ENCODE assay signal across 8 mouse cellular contexts in the genomic region with DNA sequence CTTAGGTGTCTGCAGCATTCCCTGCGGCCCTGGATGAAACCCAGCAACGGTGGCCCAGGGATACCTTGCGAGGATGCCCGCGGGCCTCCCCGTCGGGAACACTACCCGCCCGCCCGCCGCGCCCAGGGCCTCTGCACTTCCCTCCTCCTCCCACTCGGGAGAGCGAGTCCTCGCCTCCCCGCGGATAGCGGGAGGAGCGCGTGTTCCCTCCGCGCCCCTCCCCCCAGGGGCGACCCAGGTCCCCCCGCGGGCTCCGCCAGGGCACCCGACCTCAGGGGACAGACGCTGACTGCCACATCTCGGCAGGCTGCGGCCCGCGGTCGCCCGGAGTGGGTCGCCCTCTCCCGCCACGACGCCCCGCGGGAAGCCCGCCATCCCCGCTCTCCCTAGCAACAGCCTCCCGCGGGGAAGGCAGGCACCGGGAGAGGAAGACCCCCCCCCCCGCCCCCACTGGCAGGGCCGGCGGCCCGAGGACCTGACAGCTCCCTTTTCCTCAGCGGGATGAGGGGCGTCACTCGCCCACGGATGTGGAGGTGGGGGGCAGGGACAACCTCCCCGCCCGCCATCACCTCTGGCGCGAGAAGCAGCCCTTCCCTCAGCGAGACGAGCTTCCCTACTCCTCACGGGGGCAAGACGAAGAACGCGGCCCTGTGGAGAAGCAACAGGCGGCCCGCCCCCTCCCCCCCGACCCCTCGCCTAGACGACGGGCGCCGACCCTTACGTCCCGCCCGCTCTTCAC. TPM values are rescaled to one million over a fixed set of nuclear protein-coding genes. Genes with fewer than 3 reads are reported as not detected.
DNase-seq lines count a peak whose midpoint lies in the region; ATAC-seq and TF ChIP-seq lines count a peak whose summit lies in the region.

No protein-coding gene starts in this region.

- no peaks in the 10 kb centered on the region for H3K9me3 ChIP-seq in forebrain, embryonic 16.5 days (ENCODE audit: control insufficient read depth, low read length)
- H3K9me3 ChIP-seq in hindbrain, embryonic 15.5 days: no peaks in the 10 kb centered on the region
- no peaks in the 10 kb centered on the region for H3K9me3 ChIP-seq in midbrain, embryonic 10.5 days (replicated peaks)

- peak; percentile 29 for ATAC-seq in Patski
- ATAC-seq in forebrain, embryonic 16.5 days: peak; percentile 71
- peak; percentile 32 for ATAC-seq in hindbrain, embryonic 15.5 days (ENCODE audit: low FRiP score, low read depth)
- no peak; the same call in 1 of the 2 replicates for ATAC-seq in megakaryocyte-erythroid progenitor cell, adult 5-6 weeks (replicated peaks; ENCODE audit: low FRiP score, low TSS enrichment, poor library complexity, severe bottlenecking)

- CTCF ChIA-PET in Patski (lab: Charles Lee): no interaction called here

- H3K4me2 ChIP-seq in forebrain, embryonic 16.5 days (ENCODE audit: low read length): peak overlapping the region; percentile 68
- H3K4me2 ChIP-seq in hindbrain, embryonic 15.5 days: peak overlapping the region; percentile 77

- POLR2A ChIA-PET in Patski (lab: Charles Lee): interaction anchor here (0.6 to 0.7 kb wide), 4 partner anchors 12 to 271 kb away, joined by 3 to 4 read pairs (median 3); no protein-coding TSS in a partner anchor

- peaks cover 24% of the 10 kb centered on the region for H3K4me1 ChIP-seq in forebrain, embryonic 16.5 days (replicated peaks; ENCODE audit: control insufficient read depth, insufficient read depth, low read length)
- peaks cover 31% of the 10 kb centered on the region for H3K4me1 ChIP-seq in hindbrain, embryonic 15.5 days (replicated peaks)
- H3K4me1 ChIP-seq in midbrain, embryonic 10.5 days: peaks cover 36% of the 10 kb centered on the region
- H3K4me1 ChIP-seq in small intestine, adult 2 months (ENCODE audit: control insufficient read depth, insufficient read depth, insufficient read length, low read length): peaks cover 5% of the 10 kb centered on the region

- H3K27me3 ChIP-seq in Patski: no peaks in the 10 kb centered on the region
- H3K27me3 ChIP-seq in forebrain, embryonic 16.5 days (replicated peaks; ENCODE audit: control insufficient read depth, insufficient read depth, low read length): no peaks in the 10 kb centered on the region
- H3K27me3 ChIP-seq in hindbrain, embryonic 15.5 days: no peaks in the 10 kb centered on the region
- no peaks in the 10 kb centered on the region for H3K27me3 ChIP-seq in midbrain, embryonic 10.5 days (ENCODE audit: low read depth, poor library complexity, severe bottlenecking)
- no peaks in the 10 kb centered on the region for H3K27me3 ChIP-seq in small intestine, adult 2 months (ENCODE audit: control insufficient read depth, insufficient read depth, low read length)

- H3K9ac ChIP-seq in forebrain, embryonic 16.5 days (replicated peaks; ENCODE audit: low read depth, low read length): peak overlapping the region; percentile 72
- H3K9ac ChIP-seq in hindbrain, embryonic 15.5 days: peak overlapping the region; percentile 76

- WGBS in forebrain, embryonic 16.5 days: under 1% methylated on average over 52 of the region's 74 CpGs
- WGBS in hindbrain, embryonic 15.5 days: under 1% methylated on average over 38 of the region's 74 CpGs
- WGBS in midbrain, embryonic 10.5 days: under 1% methylated on average over 73 of the region's 74 CpGs
- under 1% methylated on average over 71 of the region's 74 CpGs for WGBS in small intestine, adult 2 months

- peak overlapping the region; percentile 68 for H3K4me3 ChIP-seq in forebrain, embryonic 16.5 days (replicated peaks; ENCODE audit: low read length)
- H3K4me3 ChIP-seq in hindbrain, embryonic 15.5 days: peak overlapping the region; percentile 74
- peak overlapping the region; percentile 97 for H3K4me3 ChIP-seq in midbrain, embryonic 10.5 days
- peak overlapping the region; percentile 79 for H3K4me3 ChIP-seq in small intestine, adult 2 months (ENCODE audit: low read depth, low read length)

- H3K27ac ChIP-seq in forebrain, embryonic 16.5 days (ENCODE audit: low read length): peak overlapping the region; percentile 88
- H3K27ac ChIP-seq in hindbrain, embryonic 15.5 days (replicated peaks): peak overlapping the region; percentile 90
- H3K27ac ChIP-seq in midbrain, embryonic 10.5 days (replicated peaks): peak overlapping the region; percentile 97
- no peak overlapping the region for H3K27ac ChIP-seq in small intestine, adult 2 months (ENCODE audit: insufficient read depth, low read depth, low read length)

- no peaks in the 10 kb centered on the region for H3K36me3 ChIP-seq in forebrain, embryonic 16.5 days (ENCODE audit: control insufficient read depth, insufficient read depth)
- H3K36me3 ChIP-seq in hindbrain, embryonic 15.5 days: no peaks in the 10 kb centered on the region
- peaks cover 20% of the 10 kb centered on the region for H3K36me3 ChIP-seq in midbrain, embryonic 10.5 days
- no peaks in the 10 kb centered on the region for H3K36me3 ChIP-seq in small intestine, adult 2 months (ENCODE audit: control insufficient read depth, insufficient read depth, low read length)

- in situ Hi-C loops in Patski (cut with MboI; ENCODE audit: low pct_unique_long_range_greater_than_20kb): no loop called here

- DNase-seq in Patski (ENCODE audit: low read depth, low spot score): no peak
- peak; percentile 13 for DNase-seq in c-Kit-positive CD71-negative TER-119-negative erythroid progenitor cells, embryonic 14.5 days (ENCODE audit: low read depth)
- DNase-seq in left cerebral cortex, postnatal 14 days (ENCODE audit: low spot score in 2 of 2): peak; percentile 53
- DNase-seq in midbrain, embryonic 10.5 days (ENCODE audit: low spot score): no peak

- intact Hi-C loops in left cerebral cortex, postnatal 14 days (cut with DNase I): loop anchor here (10.0 kb wide), 1 partner anchor 54 kb away; the partner anchor contains the start of gene Fndc5

- no peak for TF ChIP-seq CTCF in Patski (IDR thresholded peaks at IDR 0.05)
- no peak for TF ChIP-seq CTCF in small intestine, adult 2 months (IDR thresholded peaks at IDR 0.05; ENCODE audit: extremely low read depth, insufficient read length, insufficient replicate concordance, low read depth, low read length)

- TF ChIP-seq POLR2A in small intestine, adult 2 months (IDR thresholded peaks at IDR 0.05; ENCODE audit: low read depth, low read length): no peak

RNA-seq across cellular contexts. Expression of gene S100pbp, which starts 0.6 kb away (rescaled TPM):
- polyA plus RNA-seq in Patski (2021): 20.2 TPM
- 16.9 and 17.2 TPM in 2 replicates for polyA plus RNA-seq in forebrain, embryonic 16.5 days (2015; fragmentation: Nextera tagmentation; extraction: Ambion mirVana)
- polyA plus RNA-seq in hindbrain, embryonic 15.5 days (2015; fragmentation: Nextera tagmentation; extraction: Ambion mirVana): 19.6 and 20.5 TPM in 2 replicates
- 10 to 100 TPM; 35.3 to 35.5 TPM for total RNA-seq in left cerebral cortex, postnatal 14 days (2021)
- polyA plus RNA-seq in midbrain, embryonic 10.5 days (2016; fragmentation: Nextera tagmentation; extraction: Ambion mirVana): 28.2 and 28.8 TPM in 2 replicates
- 2.3 and 6.4 TPM in 2 replicates for polyA plus RNA-seq in small intestine, adult 2 months (2012; rRNA removed)
- 33.7 and 36.6 TPM in 2 replicates for total RNA-seq in megakaryocyte-erythroid progenitor cell, adult 5-6 weeks (2014; fragmentation: Nextera tagmentation)
- total RNA-seq in megakaryocyte-erythroid progenitor cell, adult 5-6 weeks (2017): 9.9 and 26.8 TPM in 2 replicates

RNA-seq across cellular contexts. Expression of gene Yars, which starts 0.6 kb away (rescaled TPM):
- 63.0 TPM for polyA plus RNA-seq in Patski (2021)
- 116 and 122 TPM in 2 replicates for polyA plus RNA-seq in forebrain, embryonic 16.5 days (2015; fragmentation: Nextera tagmentation; extraction: Ambion mirVana)
- polyA plus RNA-seq in hindbrain, embryonic 15.5 days (2015; fragmentation: Nextera tagmentation; extraction: Ambion mirVana): 102 and 111 TPM in 2 replicates
- 100 to 1,000 TPM; 103 to 110 TPM for total RNA-seq in left cerebral cortex, postnatal 14 days (2021)
- polyA plus RNA-seq in midbrain, embryonic 10.5 days (2016; fragmentation: Nextera tagmentation; extraction: Ambion mirVana): 107 and 111 TPM in 2 replicates
- 5.5 and 7.8 TPM in 2 replicates for polyA plus RNA-seq in small intestine, adult 2 months (2012; rRNA removed)
- 54.8 and 56.6 TPM in 2 replicates for total RNA-seq in megakaryocyte-erythroid progenitor cell, adult 5-6 weeks (2014; fragmentation: Nextera tagmentation)
- total RNA-seq in megakaryocyte-erythroid progenitor cell, adult 5-6 weeks (2017): 45.5 and 46.2 TPM in 2 replicates

RNA-seq across cellular contexts. Expression of gene Fndc5, which starts 52.2 kb away (rescaled TPM):
- polyA plus RNA-seq in Patski (2021): not detected
- polyA plus RNA-seq in forebrain, embryonic 16.5 days (2015; fragmentation: Nextera tagmentation; extraction: Ambion mirVana): 2.5 and 2.8 TPM in 2 replicates
- polyA plus RNA-seq in hindbrain, embryonic 15.5 days (2015; fragmentation: Nextera tagmentation; extraction: Ambion mirVana): 12.5 and 15.0 TPM in 2 replicates
- 10 to 100 TPM; 57.5 to 59.2 TPM for total RNA-seq in left cerebral cortex, postnatal 14 days (2021)
- polyA plus RNA-seq in midbrain, embryonic 10.5 days (2016; fragmentation: Nextera tagmentation; extraction: Ambion mirVana): 0.50 and 0.78 TPM in 2 replicates
- polyA plus RNA-seq in small intestine, adult 2 months (2012; rRNA removed): 0.36 and 0.87 TPM in 2 replicates
- not detected in 2 replicates for total RNA-seq in megakaryocyte-erythroid progenitor cell, adult 5-6 weeks (2014; fragmentation: Nextera tagmentation)
- 0.65 and 0.75 TPM in 2 replicates for total RNA-seq in megakaryocyte-erythroid progenitor cell, adult 5-6 weeks (2017)

Comparison
In these comparisons a context has a peak if more than half of its experiments do, and no peak if none do; other contexts are left out.
1. DNase-seq: peak in c-Kit-positive CD71-negative TER-119-negative erythroid progenitor cells, embryonic 14.5 days (single experiment) and left cerebral cortex, postnatal 14 days (2 of 2); none in Patski (single experiment) and midbrain, embryonic 10.5 days (single experiment).
2. Peak in every context shown above with its lines, with median percentiles within 50 percentile points of each other: H3K4me3 ChIP-seq.